Mouse (Mus musculus): ENCODE measurements at regions not wholly inside any gene's neighbourhood (a gene's known extent, or its start where the extent isn't known, plus 50 kb on each side); places are given as distances from the start of the nearest gene placed in this dataset.

DNA sequence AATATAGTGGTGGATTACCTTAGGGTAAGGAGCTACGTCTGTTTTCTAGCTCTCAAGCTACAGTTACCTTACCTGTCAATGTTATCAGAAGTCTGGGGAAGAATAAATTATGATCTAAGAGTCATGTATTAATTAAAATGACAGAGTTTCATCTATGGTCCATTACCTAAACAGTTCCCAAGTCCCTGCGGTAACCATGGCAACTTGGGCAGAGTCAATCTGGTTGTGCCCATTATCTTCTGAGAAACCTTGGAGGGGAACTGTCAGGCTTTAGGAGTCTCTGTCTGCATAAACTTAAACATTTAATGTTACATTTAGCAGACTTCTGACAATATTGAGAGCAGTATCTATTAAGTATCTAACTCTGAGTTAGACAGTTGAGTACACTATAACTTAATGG lies 2971.0 kb downstream of the Gm37988 start:
- TF ChIP-seq CTCF (IDR thresholded peaks at IDR 0.05; ENCODE audit: low read depth) (no peak), EP300 (optimal IDR thresholded peaks at IDR 0.05) (no peak)
